Mouse (Mus musculus) lung, postnatal 0 days (tissue): ENCODE data around the gene Lef1. TPM values are rescaled to one million over a fixed set of nuclear protein-coding genes. Genes with fewer than 3 reads are reported as not detected.

Source experiments
- ATAC-seq: fragments of 200-750 bp; cut with Nextera tagmentation; 2 replicates; pipeline ENCODE4 v1.8.0; 2017; ENCODE audit warnings: moderate library complexity
- DNase-seq: peaks from one replicate; pipeline ENCODE4 v3.0.0-alpha.2; 2016; ENCODE audit warnings: low spot score
- H3K27ac ChIP-seq: fragments of 300-500 bp; sonication (generic); 2 replicates; pipeline ENCODE4 v1.5.1; 2014; ENCODE audit warnings: antibody characterized with exemption, mild to moderate bottlenecking, low read length, mixed read lengths
- H3K27me3 ChIP-seq: fragments of 300-500 bp; sonication (generic); replicated peaks from 2 replicates; pipeline ENCODE4 v1.6.1; 2014; ENCODE audit warnings: low read length, mixed read lengths; ENCODE audit not compliant: insufficient read depth
- H3K36me3 ChIP-seq: fragments of 300-500 bp; sonication (generic); 2 replicates; pipeline ENCODE4 v1.6.1; 2014; ENCODE audit warnings: low read length, mixed read lengths; ENCODE audit not compliant: insufficient read depth
- H3K4me1 ChIP-seq: fragments of 300-500 bp; sonication (generic); 2 replicates; pipeline ENCODE4 v1.6.1; 2014; ENCODE audit warnings: antibody characterized with exemption, low read depth, low read length, mixed read lengths; ENCODE audit not compliant: insufficient read depth
- H3K4me2 ChIP-seq: fragments of 300-500 bp; sonication (generic); replicated peaks from 2 replicates; pipeline ENCODE4 v1.6.1; 2014; ENCODE audit warnings: low read depth, mild to moderate bottlenecking, low read length, moderate library complexity, mixed read lengths
- H3K4me3 ChIP-seq: fragments of 300-500 bp; sonication (generic); 2 replicates; pipeline ENCODE4 v1.5.1; 2014; ENCODE audit warnings: low read depth, low read length
- H3K9ac ChIP-seq: fragments of 300-500 bp; sonication (generic); replicated peaks from 2 replicates; pipeline ENCODE4 v1.6.1; 2014; ENCODE audit warnings: low read depth, mild to moderate bottlenecking
- H3K9me3 ChIP-seq: fragments of 300-500 bp; sonication (generic); 2 replicates; pipeline ENCODE4 v1.6.1; 2016; ENCODE audit warnings: low read length, mixed read lengths
- CTCF ChIP-seq: IDR thresholded peaks from 2 replicates; pipeline ENCODE4 v1.5.1; 2016; ENCODE audit warnings: antibody characterized with exemption, mild to moderate bottlenecking
- EP300 ChIP-seq: IDR thresholded peaks from 2 replicates; pipeline ENCODE4 v1.6.1; 2016; ENCODE audit warnings: antibody characterized with exemption, mild to moderate bottlenecking, control low read depth
- WGBS: fragments of 180-500 bp; shearing (Covaris S2); extraction: QIAGEN DNeasy Blood & Tissue Kit; methylation state at CpG from one replicate; pipeline ENCODE4 v1.1.7; 2014; 5-methylcytosine and 5-hydroxymethylcytosine counted together
- polyA plus RNA-seq: library from polyadenylated mRNA; unstranded; fragments of >200 nt; fragmentation: Nextera tagmentation; extraction: Ambion mirVana; gene quantifications from 2 replicates; pipeline ENCODE4 v1.2.1, GENCODE M21; 2015

Lef1 gene
- polyA plus RNA-seq, 1 experiment from 2014 or later = 6.2 TPM

GRCm38 (mm10) chr3:131250978-131251377, 140.7 kb downstream of the Lef1 start:
- ATAC-seq = no peak
- H3K27ac ChIP-seq = no peak overlapping the region
- no peaks in the 10 kb centered on the region for H3K36me3 ChIP-seq
- H3K4me3 ChIP-seq = no peak overlapping the region
- H3K9me3 ChIP-seq = no peaks in the 10 kb centered on the region
- no peak for DNase-seq
- H3K27me3 ChIP-seq = no peaks in the 10 kb centered on the region
- no peak overlapping the region for H3K9ac ChIP-seq
- no peaks in the 10 kb centered on the region for H3K4me1 ChIP-seq
- WGBS = 87% methylated on average over 13 of the region's 13 CpGs
- H3K4me2 ChIP-seq = no peak overlapping the region
- no peak for TF ChIP-seq EP300
- no peak for TF ChIP-seq CTCF

GRCm38 (mm10) chr3:131251601-131252000, 141.3 kb downstream of the Lef1 start:
- TF ChIP-seq CTCF = no peak
- TF ChIP-seq EP300 = no peak
- no peaks in the 10 kb centered on the region for H3K27me3 ChIP-seq
- H3K36me3 ChIP-seq = no peaks in the 10 kb centered on the region
- ATAC-seq = no peak; the same call in 1 of the 2 replicates
- no peak overlapping the region for H3K27ac ChIP-seq
- no peaks in the 10 kb centered on the region for H3K4me1 ChIP-seq
- no peak overlapping the region for H3K4me2 ChIP-seq
- H3K4me3 ChIP-seq = no peak overlapping the region
- no peaks in the 10 kb centered on the region for H3K9me3 ChIP-seq
- no peak for DNase-seq
- 70% methylated on average over 7 of the region's 7 CpGs for WGBS
- no peak overlapping the region for H3K9ac ChIP-seq

- H3K9ac ChIP-seq = no peak overlapping the region
- H3K27ac ChIP-seq = no peak overlapping the region
- DNase-seq (no peak), ATAC-seq (no peak)
- H3K4me1 ChIP-seq = no peaks in the 10 kb centered on the region
- no peaks in the 10 kb centered on the region for H3K27me3 ChIP-seq
- no peak for TF ChIP-seq EP300
- no peak overlapping the region for H3K4me3 ChIP-seq
- H3K36me3 ChIP-seq = no peaks in the 10 kb centered on the region
- no peaks in the 10 kb centered on the region for H3K9me3 ChIP-seq
- no peak overlapping the region for H3K4me2 ChIP-seq
- 95% methylated on average over 4 of the region's 4 CpGs for WGBS
Observed at GRCm38 (mm10) chr3:131254991-131255390, 144.7 kb downstream of the Lef1 start.

GRCm38 (mm10) chr3:131255399-131255981, 145.2 kb downstream of the Lef1 start:
- H3K27me3 ChIP-seq = no peaks in the 10 kb centered on the region
- TF ChIP-seq EP300 (no peak), CTCF (no peak)
- no peak overlapping the region for H3K9ac ChIP-seq
- no peaks in the 10 kb centered on the region for H3K9me3 ChIP-seq
- DNase-seq (no peak), ATAC-seq (no peak)
- WGBS = 99% methylated on average over 3 of the region's 3 CpGs
- no peaks in the 10 kb centered on the region for H3K4me1 ChIP-seq
- H3K27ac ChIP-seq = no peak overlapping the region
- no peak overlapping the region for H3K4me2 ChIP-seq
- H3K36me3 ChIP-seq = no peaks in the 10 kb centered on the region
- no peak overlapping the region for H3K4me3 ChIP-seq

GRCm38 (mm10) chr3:131258921-131259320, 148.7 kb downstream of the Lef1 start:
- Histone ChIP-seq H3K4me1 (no peaks in the 10 kb centered on the region), H3K9me3 (0 out of 2 replicates have a peak, but pooled peaks cover 3% of the 10 kb centered on the region), H3K27ac (no peak overlapping the region), H3K36me3 (no peaks in the 10 kb centered on the region), H3K4me3 (no peak overlapping the region), H3K4me2 (no peak overlapping the region), H3K27me3 (no peaks in the 10 kb centered on the region), H3K9ac (no peak overlapping the region)
- 90% methylated on average over 3 of the region's 3 CpGs for WGBS
- DNase-seq (no peak), ATAC-seq (no peak)
- no peak for TF ChIP-seq CTCF

- ATAC-seq (no peak), DNase-seq (no peak)
- Histone ChIP-seq H3K4me1 (no peaks in the 10 kb centered on the region), H3K36me3 (no peaks in the 10 kb centered on the region), H3K27me3 (no peaks in the 10 kb centered on the region), H3K9ac (no peak overlapping the region), H3K9me3 (0 out of 2 replicates have a peak, but pooled peaks cover 3% of the 10 kb centered on the region), H3K4me2 (no peak overlapping the region), H3K27ac (no peak overlapping the region), H3K4me3 (no peak overlapping the region)
- TF ChIP-seq CTCF (no peak), EP300 (no peak)
- WGBS = 73% methylated on average over 9 of the region's 9 CpGs
Observed at GRCm38 (mm10) chr3:131259392-131259965, 149.2 kb downstream of the Lef1 start.
